Mouse (Mus musculus) brain, embryonic 18.5 days (tissue): ENCODE measurements at regions not wholly inside any gene's neighbourhood (a gene's known extent, or its start where the extent isn't known, plus 50 kb on each side); places are given as distances from the start of the nearest gene placed in this dataset.

Experiments used
- DNase-seq: peaks from one replicate; pipeline ENCODE4 v3.0.0-alpha.2; 2012; ENCODE audit warnings: low read depth, low spot score

DNA sequence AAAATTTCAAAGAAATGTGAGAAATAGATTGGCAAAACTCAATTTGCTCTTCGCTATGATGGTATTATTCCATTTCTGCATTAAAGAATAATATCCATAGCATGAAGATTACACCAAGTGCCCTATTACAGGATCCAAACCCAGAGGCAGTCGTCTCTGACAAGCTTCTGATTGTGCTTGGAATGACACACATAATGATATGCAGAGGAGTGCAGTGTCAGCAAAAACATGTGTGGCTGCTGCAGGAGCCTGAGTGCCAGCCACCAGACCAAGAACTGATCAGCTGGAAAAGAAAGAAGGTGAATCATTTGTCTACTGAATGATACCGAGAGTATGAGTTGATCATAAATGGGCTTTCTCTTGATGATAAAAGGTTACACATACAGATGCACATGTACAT is 137.3 kb downstream of the Il15 start:
- DNase-seq, result no peak

DNA sequence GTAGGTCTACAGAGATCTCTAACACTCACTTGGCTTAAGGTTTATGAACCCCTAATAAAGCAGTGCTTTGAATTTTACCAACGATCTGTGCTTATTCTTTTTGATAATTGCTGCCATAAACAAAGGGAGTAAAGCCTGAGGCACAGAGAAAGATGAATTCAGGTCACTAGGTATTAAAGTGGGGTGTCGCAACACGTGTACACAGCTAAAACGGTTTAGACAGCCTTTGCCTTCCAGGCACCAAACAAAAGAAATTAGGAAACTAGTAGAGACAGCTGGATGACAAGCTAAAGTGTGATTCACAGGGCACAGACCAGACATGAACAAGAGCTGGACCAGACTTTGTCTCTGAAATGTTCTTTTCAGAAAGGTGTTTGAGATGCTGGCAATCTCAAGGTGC is 140.8 kb downstream of the Il15 start:
- no peak for DNase-seq

- no peak for DNase-seq
These were observed 142.4 kb downstream of the Il15 start for GRCm38 (mm10) chr8:82260613-82261012.

GRCm38 (mm10) chr8:82255815-82256214 is 147.2 kb downstream of the Il15 start:
- DNase-seq, result no peak

- no peak for DNase-seq
These were observed 150.6 kb downstream of the Il15 start for GRCm38 (mm10) chr8:82252406-82252805.

DNA sequence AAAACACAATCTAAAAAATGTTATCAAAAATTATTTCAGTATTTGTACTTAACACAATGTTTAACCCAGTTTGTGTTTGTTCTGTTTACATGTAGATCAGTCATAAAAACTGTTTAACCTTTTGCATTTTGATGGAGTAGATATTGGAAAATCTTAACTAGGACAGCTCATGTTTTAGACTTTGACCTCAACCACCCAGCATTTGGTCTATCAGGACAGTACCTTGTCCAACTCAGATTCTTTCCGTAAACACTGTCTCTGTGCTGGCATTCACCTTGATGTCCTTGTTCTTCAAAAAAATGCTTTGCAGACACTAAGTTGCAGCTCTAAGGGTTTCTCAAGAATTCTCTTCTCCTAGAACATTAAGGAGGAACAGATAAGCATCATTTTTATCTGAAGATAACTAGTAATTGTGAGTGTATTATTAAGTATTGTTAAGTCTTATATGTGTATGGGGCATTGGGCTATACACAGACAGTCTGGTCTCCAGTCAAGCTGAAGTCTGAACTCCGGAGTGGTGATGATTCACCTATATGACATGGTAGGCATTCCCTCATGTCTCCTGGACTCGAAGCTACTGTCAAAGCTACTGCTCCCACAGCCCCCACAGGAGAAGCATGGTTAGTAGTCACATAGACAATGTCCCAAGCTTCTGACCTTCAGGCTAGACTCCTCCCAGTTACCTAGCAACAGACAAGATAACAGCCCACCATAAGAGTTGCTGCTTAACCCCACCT is 153.0 kb downstream of the Il15 start:
- no peak for DNase-seq

DNA sequence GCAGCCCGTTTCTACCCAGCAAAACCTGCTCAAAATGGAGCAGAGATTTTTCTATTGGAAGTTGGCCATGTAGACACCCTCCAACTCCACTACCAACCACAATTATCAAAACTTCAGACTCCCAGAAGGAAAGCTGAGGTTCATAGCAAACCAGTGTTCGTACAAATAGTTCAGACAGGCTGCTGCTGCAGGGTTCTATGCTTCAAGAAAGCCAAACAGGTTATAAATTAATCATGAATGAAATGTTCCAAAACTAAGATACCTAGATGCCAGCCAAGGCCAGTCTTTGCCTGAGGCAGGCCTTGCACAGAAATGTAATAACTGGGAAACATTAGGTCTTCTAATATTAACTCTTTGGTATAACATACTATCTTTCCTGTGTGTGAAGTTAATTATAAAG is 158.9 kb downstream of the Il15 start:
- no peak for DNase-seq

DNA sequence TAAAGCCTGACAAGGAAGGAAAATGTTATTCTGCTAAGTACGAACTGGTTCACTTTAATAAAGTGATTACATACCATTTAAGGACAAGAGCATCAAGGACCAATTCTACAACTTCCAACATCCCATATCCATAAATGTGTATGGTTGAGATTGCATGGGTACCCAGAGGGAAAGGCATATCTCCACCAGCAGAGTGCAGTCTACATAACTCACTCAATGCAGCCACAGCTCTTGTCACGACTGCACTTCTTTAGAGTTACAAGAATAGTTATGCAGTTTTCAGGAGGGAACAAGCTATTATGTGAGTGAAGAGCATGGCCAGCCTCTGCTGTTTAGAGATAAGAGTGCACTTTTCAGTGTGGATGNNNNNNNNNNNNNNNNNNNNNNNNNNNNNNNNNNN is 173.1 kb downstream of the Il15 start:
- no peak for DNase-seq

DNA sequence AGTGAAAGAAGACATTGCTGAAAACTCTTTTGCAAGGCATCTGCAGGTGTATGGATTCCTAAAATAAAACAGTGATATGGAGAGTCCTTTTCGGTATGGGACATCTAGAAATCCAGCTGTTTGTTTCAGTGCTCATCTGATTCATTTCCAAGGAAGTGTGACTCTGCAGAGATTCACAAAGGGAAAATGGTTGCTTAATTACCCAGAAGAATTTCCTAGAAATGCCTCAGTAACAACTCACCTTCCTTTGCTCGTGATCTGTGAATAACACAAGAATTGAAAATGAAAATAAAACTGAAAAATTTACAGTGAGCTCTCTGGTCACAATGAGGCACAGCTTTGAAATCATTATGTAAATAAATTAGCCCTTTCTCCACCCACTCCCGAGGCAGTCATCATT is 201.3 kb downstream of the Il15 start:
- DNase-seq, result no peak

DNA sequence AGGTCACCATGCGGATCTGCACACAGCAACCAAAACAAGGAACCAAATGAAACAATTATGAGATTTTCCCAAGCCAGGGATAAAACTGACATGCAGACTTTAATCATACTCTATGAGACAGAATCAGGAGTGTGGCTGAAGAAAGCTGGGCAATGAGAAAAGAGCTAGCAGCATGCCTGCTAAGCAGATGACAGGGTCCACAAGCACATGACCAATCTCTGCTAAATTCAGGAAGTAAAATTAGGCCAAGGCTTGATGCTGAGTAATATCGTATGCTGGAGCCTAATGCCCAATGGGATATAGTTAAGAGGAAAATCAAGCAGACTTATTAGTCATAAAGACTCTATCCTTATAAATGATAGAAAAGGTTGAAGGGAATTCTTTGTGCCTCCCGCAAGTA is 202.8 kb downstream of the Il15 start:
- DNase-seq, result no peak

DNA sequence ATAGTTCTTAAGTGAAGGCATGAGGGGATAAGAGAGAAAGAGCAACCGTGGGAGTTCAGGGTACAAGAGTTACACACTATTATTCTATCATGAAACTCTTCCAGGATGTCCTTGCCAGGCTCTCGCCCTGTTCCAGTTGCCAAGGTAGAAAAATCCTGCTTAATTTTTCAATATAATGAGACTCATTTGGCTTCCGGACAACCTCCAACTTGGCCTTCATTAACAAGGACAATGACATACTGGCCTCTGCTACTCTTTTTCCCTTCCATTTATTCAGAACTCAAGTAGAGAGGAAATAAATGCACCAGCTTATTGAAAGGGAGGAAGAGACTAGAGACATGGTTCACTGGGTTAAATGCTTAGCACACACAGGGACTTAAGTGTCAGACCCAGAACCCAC is 206.5 kb downstream of the Il15 start:
- DNase-seq, result no peak

DNA sequence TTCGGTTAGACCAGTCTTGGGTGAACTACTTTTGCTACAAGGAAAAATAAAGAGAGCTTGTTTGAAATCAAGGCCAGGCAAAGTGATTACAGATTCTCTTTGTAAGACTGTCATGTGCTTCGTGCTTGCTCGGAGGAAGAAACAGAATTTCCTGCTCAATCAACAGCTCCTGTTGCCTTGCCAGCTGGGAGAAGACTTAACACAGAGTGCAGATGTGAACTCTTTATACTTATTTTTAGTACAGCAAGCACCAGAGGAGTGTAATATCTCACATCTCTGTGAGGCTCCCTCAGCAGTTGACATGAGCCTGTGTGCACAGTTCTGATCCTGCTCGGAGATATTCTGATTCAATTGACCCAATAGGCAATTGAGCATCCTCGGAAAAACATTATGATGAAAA is 207.9 kb downstream of the Il15 start:
- peak; percentile 10 for DNase-seq

DNA sequence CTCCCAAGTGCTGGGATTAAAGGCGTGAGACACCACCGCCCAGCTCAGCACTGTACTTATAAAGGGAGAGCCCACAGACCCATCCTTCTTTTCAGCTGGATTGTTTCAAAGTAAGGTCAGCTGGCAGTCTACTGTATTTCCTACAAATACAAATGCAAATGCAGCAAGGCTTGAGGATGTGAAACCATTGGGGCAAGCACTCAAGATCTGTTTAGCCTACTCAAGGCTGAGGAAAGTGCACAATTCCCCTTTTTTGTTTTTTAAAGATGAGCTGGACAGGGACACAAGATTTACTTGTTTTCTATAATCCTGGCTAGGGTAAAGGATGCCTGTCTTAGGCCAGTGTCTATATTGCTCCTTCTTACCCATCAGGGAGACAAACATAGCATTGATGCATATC is 212.0 kb downstream of the Il15 start:
- no peak for DNase-seq

- no peak for DNase-seq
These were observed 215.7 kb downstream of the Il15 start for GRCm38 (mm10) chr8:82187138-82187880.

DNA sequence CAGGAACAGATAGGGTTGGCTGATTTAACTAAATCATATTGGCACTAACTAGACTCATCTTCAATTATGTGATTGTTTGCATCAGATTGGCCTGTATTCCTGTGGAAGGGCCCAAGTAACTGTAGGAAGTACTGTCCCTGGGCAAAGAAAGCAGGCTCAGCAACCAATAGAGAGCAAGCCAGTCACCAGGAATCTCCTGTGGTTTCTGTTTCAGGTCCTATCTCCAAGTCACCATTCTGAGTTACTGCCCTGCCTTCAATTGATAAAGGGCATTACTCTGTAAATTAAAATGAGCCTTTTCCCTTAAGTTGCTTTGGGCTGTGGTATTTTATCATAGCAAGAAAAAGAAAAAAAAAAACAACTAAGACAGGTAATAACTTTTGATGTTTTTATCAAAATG is 219.0 kb downstream of the Il15 start:
- no peak for DNase-seq
